ENCODE assay signal across 8 mouse cellular contexts in genomic region chr10:93818661-93819060, GRCm38 (mm10). TPM values are rescaled to one million over a fixed set of nuclear protein-coding genes. Genes with fewer than 3 reads are reported as not detected.
A peak's percentile ranks its signal among the peaks of the same experiment; 100 is the strongest.
DNase-seq lines count a peak whose midpoint lies in the region; ATAC-seq lines count a peak whose summit lies in the region.

No protein-coding gene starts in this region.

- no peak overlapping the region for H3K4me2 ChIP-seq in limb, embryonic 11.5 days (ENCODE audit: low read depth, severe bottlenecking)

- peaks cover 17% of the 10 kb centered on the region for H3K27me3 ChIP-seq in embryonic facial prominence, embryonic 10.5 days (replicated peaks; ENCODE audit: low read depth, poor library complexity, severe bottlenecking)
- H3K27me3 ChIP-seq in limb, embryonic 11.5 days (ENCODE audit: control insufficient read depth, insufficient read depth, low read length): no peaks in the 10 kb centered on the region

- H3K4me1 ChIP-seq in embryonic facial prominence, embryonic 10.5 days: peaks cover 5% of the 10 kb centered on the region
- H3K4me1 ChIP-seq in limb, embryonic 11.5 days (ENCODE audit: control insufficient read depth, insufficient read depth, low read length): no peaks in the 10 kb centered on the region

- DNase-seq in urinary bladder, postnatal 25 days (ENCODE audit: low spot score): peak; percentile 63
- DNase-seq in urinary bladder, adult 2 months (ENCODE audit: low spot score): no peak
- DNase-seq in adrenal gland, postnatal 25 days: peak; percentile 28
- DNase-seq in embryonic facial prominence, embryonic 10.5 days (ENCODE audit: low spot score): peak; percentile 58
- peak; percentile 79 for DNase-seq in limb, embryonic 11.5 days (ENCODE audit: low spot score)
- DNase-seq in retina, adult 2 months (ENCODE audit: low read depth, low spot score): peak; percentile 38
- DNase-seq in yolk sac, embryonic 10.5 days (ENCODE audit: low spot score): peak; percentile 43

- H3K9ac ChIP-seq in limb, embryonic 11.5 days (ENCODE audit: low read length): no peak overlapping the region

- peak; percentile 68 for ATAC-seq in inflammation-experienced regulatory T-cells, adult 6 months
- no peak for ATAC-seq in limb, embryonic 11.5 days (ENCODE audit: insufficient number of reproducible peaks, low FRiP score, low TSS enrichment, low read depth)

- WGBS in embryonic facial prominence, embryonic 10.5 days: 37% methylated on average over 7 of the region's 7 CpGs
- 33% methylated on average over 7 of the region's 7 CpGs for WGBS in limb, embryonic 11.5 days

- no peaks in the 10 kb centered on the region for H3K36me3 ChIP-seq in embryonic facial prominence, embryonic 10.5 days (replicated peaks)
- no peaks in the 10 kb centered on the region for H3K36me3 ChIP-seq in limb, embryonic 11.5 days (ENCODE audit: control insufficient read depth, insufficient read depth, low read length)

- H3K9me3 ChIP-seq in embryonic facial prominence, embryonic 10.5 days: no peaks in the 10 kb centered on the region
- no peaks in the 10 kb centered on the region for H3K9me3 ChIP-seq in limb, embryonic 11.5 days (ENCODE audit: control insufficient read depth, low read length)

- no peak overlapping the region for H3K4me3 ChIP-seq in embryonic facial prominence, embryonic 10.5 days
- no peak overlapping the region for H3K4me3 ChIP-seq in limb, embryonic 11.5 days (ENCODE audit: low read depth, low read length)

- no peak overlapping the region for H3K27ac ChIP-seq in embryonic facial prominence, embryonic 10.5 days (replicated peaks)
- H3K27ac ChIP-seq in limb, embryonic 11.5 days (replicated peaks; ENCODE audit: low read depth, low read length): no peak overlapping the region

RNA-seq across cellular contexts. Expression of gene Usp44, which starts 12.7 kb away (rescaled TPM):
- polyA plus RNA-seq in urinary bladder, adult 2 months (2012; rRNA removed): not detected in 2 replicates
- not detected in 2 replicates for total RNA-seq in adrenal gland, postnatal 25 days (2021)
- polyA plus RNA-seq in embryonic facial prominence, embryonic 10.5 days (2016; fragmentation: Nextera tagmentation; extraction: Ambion mirVana): 6.6 and 7.7 TPM in 2 replicates
- under 1 TPM; 0.24 to 0.65 (median 0.31) TPM for polyA plus RNA-seq in inflammation-experienced regulatory T-cells, adult 6 months (2017; shearing (Covaris generic))
- polyA plus RNA-seq in limb, embryonic 11.5 days (2014; fragmentation: Nextera tagmentation; extraction: Ambion mirVana): 1.3 and 1.9 TPM in 2 replicates
